Mouse (Mus musculus) kidney, adult 2 months (tissue): ENCODE measurements around the gene Kremen1.

ENCODE experiments used
- CTCF ChIP-seq: fragments of 200-500 bp; conservative IDR thresholded peaks from 2 replicates; pipeline ENCODE4 v1.5.1; 2011; ENCODE audit warnings: low read depth, mild to moderate bottlenecking, control low read depth, low read length, moderate library complexity, mixed read lengths; ENCODE audit not compliant: insufficient read depth, insufficient read length
- POLR2A ChIP-seq: fragments of 200-500 bp; IDR thresholded peaks from one replicate; pipeline ENCODE4 v1.6.1; 2011; ENCODE audit warnings: low read depth, low read length, control low read depth

DNA sequence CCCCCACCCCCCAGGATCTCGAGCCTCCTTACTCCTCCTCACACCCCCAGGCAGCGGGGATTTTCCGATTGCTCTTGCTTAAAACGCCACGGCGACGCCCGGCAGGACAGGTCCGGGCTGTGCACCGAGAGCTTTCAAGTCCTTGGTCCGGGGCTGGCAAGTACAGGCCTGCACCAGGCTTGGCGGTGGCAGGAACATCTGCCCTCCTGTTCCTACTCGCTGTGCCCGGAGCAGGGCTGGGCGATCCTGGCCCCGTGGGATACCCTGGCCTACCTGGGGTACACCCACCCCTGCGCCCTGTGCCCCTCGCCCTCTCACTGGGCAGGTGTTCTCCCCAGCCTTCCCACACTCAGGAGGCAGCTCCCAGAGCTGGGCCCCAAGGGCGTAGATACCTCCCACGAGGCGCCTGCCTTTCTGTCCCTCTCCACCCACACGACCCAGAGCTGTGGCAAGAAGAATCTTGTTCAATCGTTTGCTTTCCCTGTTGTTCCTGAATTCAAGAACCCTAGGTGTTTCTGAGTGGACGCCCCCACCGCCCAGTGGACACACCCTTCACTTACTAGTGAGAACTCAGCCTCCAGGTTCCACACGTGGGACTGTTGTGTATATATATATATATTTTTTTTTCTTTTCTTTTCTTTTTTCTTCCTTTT is 1.8 kb upstream of the Kremen1 start:
- TF ChIP-seq CTCF = no peak
- no peak for TF ChIP-seq POLR2A
